Mouse (Mus musculus) lung, adult 2 months (tissue): ENCODE results near the gene 1500009C09Rik.

Experiments used
- CTCF ChIP-seq: fragments of 200-500 bp; IDR thresholded peaks from 2 replicates; pipeline ENCODE4 v1.5.1; 2011; ENCODE audit warnings: mild to moderate bottlenecking, low read length, control low read depth; ENCODE audit not compliant: insufficient read depth
- POLR2A ChIP-seq: fragments of 200-500 bp; IDR thresholded peaks from 2 replicates; pipeline ENCODE4 v1.6.1; 2011; ENCODE audit warnings: low read depth, mild to moderate bottlenecking, control low read depth, low read length, borderline replicate concordance; ENCODE audit errors: extremely low read depth

GRCm38 (mm10) chr15:82280638-82281037 lies 28.4 kb downstream of the 1500009C09Rik start:
- TF ChIP-seq CTCF (no peak), POLR2A (no peak)
